Mouse (Mus musculus): ENCODE data around the gene Spint2.

DNA sequence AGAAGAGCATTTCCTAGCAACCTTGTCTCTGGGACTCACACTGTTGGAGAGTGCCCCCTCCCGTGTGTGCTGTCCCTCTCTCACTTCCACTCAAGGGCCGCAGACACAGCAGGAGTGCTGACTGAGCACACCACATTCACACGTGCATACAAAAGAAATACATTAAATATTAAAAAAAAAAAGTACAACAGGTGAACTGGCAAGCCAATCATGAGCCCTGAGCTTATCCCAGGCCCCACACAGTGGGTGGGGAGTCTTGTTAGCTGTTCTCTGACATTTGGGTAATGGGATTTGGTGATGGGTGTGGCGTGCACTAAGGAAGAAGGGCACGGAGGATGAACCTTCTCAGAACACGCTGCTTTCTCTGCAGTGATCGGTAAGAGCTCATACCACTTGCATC is 20.9 kb upstream of the Spint2 start:
- no peak for TF ChIP-seq POLR2A (IDR thresholded peaks at IDR 0.05; ENCODE audit: insufficient read length, low read depth)
- TF ChIP-seq CEBPB (IDR thresholded peaks at IDR 0.05; ENCODE audit: insufficient read depth, poor library complexity, severe bottlenecking) = no peak
- no peak for TF ChIP-seq E2F4 (IDR thresholded peaks at IDR 0.05; ENCODE audit: insufficient read depth)
- TF ChIP-seq TCF3 (IDR thresholded peaks at IDR 0.05; ENCODE audit: insufficient read length, low read depth) = no peak
